Mouse (Mus musculus) ovary, postnatal 14 days (tissue): Measurements from ENCODE around the gene Ctps2.
"Not testable (repeated sequence)": the region's sequence is repeated elsewhere in the genome, so short reads cannot be mapped to it uniquely, and the experiment has no call there.

Experiments
- DNase-seq: peaks from one replicate; pipeline ENCODE4 v3.0.0; 2022; ENCODE audit warnings: low spot score

Ctps2 gene

GRCm38 (mm10) chrX:162900938-162901337, at the start of gene Ctps2:
Gene Ctps2 (plus strand): TSS chrX:162901238.
- no peak for DNase-seq

- DNase-seq = no peak
These were observed 32.6 kb upstream of the Ctps2 start for GRCm38 (mm10) chrX:162868294-162868965.

GRCm38 (mm10) chrX:162871734-162872517, 29.1 kb upstream of the Ctps2 start:
- DNase-seq = peak; percentile 28

- no peak for DNase-seq
These were observed 27.3 kb upstream of the Ctps2 start for GRCm38 (mm10) chrX:162873761-162874160.

- no peak for DNase-seq
These were observed 22.8 kb upstream of the Ctps2 start for GRCm38 (mm10) chrX:162878236-162878635.

GRCm38 (mm10) chrX:162887931-162888511, 13.0 kb upstream of the Ctps2 start, which contains the start of gene Syap1:
Gene Syap1 (minus strand): TSS chrX:162888447.
- peak; percentile 60 for DNase-seq

- not testable (repeated sequence) for DNase-seq
These were observed 12.3 kb upstream of the Ctps2 start for GRCm38 (mm10) chrX:162888575-162889223.

GRCm38 (mm10) chrX:162901371-162902039, 467 bp downstream of the Ctps2 start:
- DNase-seq = peak; percentile 27

GRCm38 (mm10) chrX:162902040-162902734, 1.1 kb downstream of the Ctps2 start:
- DNase-seq = peak; percentile 5

- no peak for DNase-seq
These were observed 6.5 kb downstream of the Ctps2 start for GRCm38 (mm10) chrX:162907554-162907953.

GRCm38 (mm10) chrX:162913651-162914050, 12.6 kb downstream of the Ctps2 start:
- DNase-seq = no peak

- DNase-seq = peak; percentile 21
These were observed 14.7 kb downstream of the Ctps2 start for GRCm38 (mm10) chrX:162915697-162916096.

- DNase-seq = no peak
These were observed 20.6 kb downstream of the Ctps2 start for GRCm38 (mm10) chrX:162921487-162922125.

GRCm38 (mm10) chrX:162931467-162931866, 30.4 kb downstream of the Ctps2 start:
- DNase-seq = no peak

- DNase-seq = no peak
These were observed 41.0 kb downstream of the Ctps2 start for GRCm38 (mm10) chrX:162942027-162942426.

GRCm38 (mm10) chrX:162949811-162950439, 48.9 kb downstream of the Ctps2 start:
- DNase-seq = peak; percentile 29

GRCm38 (mm10) chrX:162957921-162958320, 56.9 kb downstream of the Ctps2 start:
- no peak for DNase-seq

- no peak for DNase-seq
These were observed 62.8 kb downstream of the Ctps2 start for GRCm38 (mm10) chrX:162963840-162964239.

- DNase-seq = no peak
These were observed 63.3 kb downstream of the Ctps2 start, which contains the start of gene S100g for GRCm38 (mm10) chrX:162964383-162964782. Gene S100g (minus strand): TSS chrX:162964599.

GRCm38 (mm10) chrX:162967456-162967855, 66.4 kb downstream of the Ctps2 start:
- no peak for DNase-seq
